Mouse (Mus musculus): ENCODE data around the gene Gm29735.

DNA sequence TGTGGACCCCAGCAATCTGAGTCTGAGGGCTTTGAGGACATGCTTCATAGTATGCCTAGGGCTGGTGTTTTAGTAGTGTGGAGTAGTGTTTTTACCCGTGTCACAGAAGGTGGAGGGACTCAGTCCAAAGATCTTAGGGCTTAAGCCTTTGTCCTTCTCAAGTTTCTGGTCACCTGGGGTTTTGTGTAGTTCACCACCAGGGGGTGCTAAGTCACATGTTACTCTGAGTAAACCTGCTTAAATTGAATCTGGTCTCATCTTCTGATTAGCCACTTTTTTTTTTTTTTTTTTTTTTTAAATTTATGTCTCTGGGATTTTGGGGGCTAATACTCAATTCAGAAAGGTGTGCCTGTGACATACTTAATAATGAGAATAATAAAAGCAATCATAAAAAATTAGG, 10.9 kb downstream of the Gm29735 start:
- TF ChIP-seq EP300 (IDR thresholded peaks at IDR 0.05; ENCODE audit: insufficient read depth, low read depth, low read length) (no peak), POLR2A (IDR thresholded peaks at IDR 0.05; ENCODE audit: insufficient read depth, low read depth, low read length) (no peak), CTCF (IDR thresholded peaks at IDR 0.05) (peak; percentile 74)

Data from heart, adult 2 months (tissue).